Mouse (Mus musculus): ENCODE measurements around the gene Ice1. TPM values are rescaled to one million over a fixed set of nuclear protein-coding genes. Genes with fewer than 3 reads are reported as not detected.

Gene Ice1
- polyA plus RNA-seq, 1 experiment from 2014 or later = 12.3 TPM

DNA sequence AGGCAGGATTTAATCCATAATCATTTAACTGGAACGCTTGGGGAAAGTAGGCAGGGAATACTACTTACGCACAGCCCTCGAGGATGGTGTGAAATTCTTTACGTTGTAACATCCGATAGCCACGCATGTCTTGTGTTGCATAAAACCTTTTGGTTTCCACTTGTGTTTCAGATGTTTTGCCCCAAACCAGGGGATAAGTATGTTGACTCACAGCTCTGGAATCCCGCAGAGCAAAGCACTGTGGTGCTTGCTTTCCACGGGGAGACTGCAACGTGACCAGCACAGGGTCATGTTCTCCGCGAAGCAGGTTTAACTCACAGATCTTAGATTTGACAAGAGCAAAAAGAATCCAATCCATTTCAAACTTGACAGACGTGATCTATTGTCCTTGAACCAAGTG is 18.1 kb upstream of the Ice1 start:
- H3K4me1 ChIP-seq (ENCODE audit: insufficient read depth, low read depth, low read length) = peaks cover 18% of the 10 kb centered on the region; the same call in 1 of the 2 replicates
- no peaks in the 10 kb centered on the region for H3K9me3 ChIP-seq (ENCODE audit: low read length)
- peak; percentile 69 for ATAC-seq
- H3K4me3 ChIP-seq (ENCODE audit: low read depth, low read length) = no peak overlapping the region
- no peaks in the 10 kb centered on the region for H3K27me3 ChIP-seq (replicated peaks; ENCODE audit: insufficient read depth, low read length)
- H3K36me3 ChIP-seq (ENCODE audit: insufficient read depth, low read length) = no peaks in the 10 kb centered on the region
- TF ChIP-seq EP300 (IDR thresholded peaks at IDR 0.05) (peak; percentile 97), CTCF (IDR thresholded peaks at IDR 0.05) (no peak)
- H3K9ac ChIP-seq (replicated peaks; ENCODE audit: low read depth) = no peak overlapping the region
- peak; percentile 87 for DNase-seq (ENCODE audit: low spot score)
- no peak overlapping the region for H3K4me2 ChIP-seq (replicated peaks; ENCODE audit: low read depth, low read length)
- WGBS = 46% methylated on average over 12 of the region's 12 CpGs
- peak overlapping the region; percentile 90 for H3K27ac ChIP-seq (ENCODE audit: low read length)

- Histone ChIP-seq H3K4me3 (ENCODE audit: low read depth, low read length) (no peak overlapping the region), H3K27ac (ENCODE audit: low read length) (peak overlapping the region; percentile 90), H3K36me3 (ENCODE audit: insufficient read depth, low read length) (no peaks in the 10 kb centered on the region), H3K4me1 (ENCODE audit: insufficient read depth, low read depth, low read length) (peaks cover 18% of the 10 kb centered on the region; the same call in 1 of the 2 replicates), H3K4me2 (replicated peaks; ENCODE audit: low read depth, low read length) (no peak overlapping the region), H3K27me3 (replicated peaks; ENCODE audit: insufficient read depth, low read length) (no peaks in the 10 kb centered on the region), H3K9ac (replicated peaks; ENCODE audit: low read depth) (no peak overlapping the region), H3K9me3 (ENCODE audit: low read length) (no peaks in the 10 kb centered on the region)
- 14% methylated on average over 5 of the region's 5 CpGs for WGBS
- DNase-seq (ENCODE audit: low spot score) (peak; percentile 67), ATAC-seq (peak; percentile 53)
- TF ChIP-seq EP300 (IDR thresholded peaks at IDR 0.05) (peak; percentile 77), CTCF (IDR thresholded peaks at IDR 0.05) (no peak)
Measured at GRCm38 (mm10) chr13:70654091-70654770, 16.8 kb upstream of the Ice1 start.

GRCm38 (mm10) chr13:70653457-70653856 is 16.0 kb upstream of the Ice1 start:
- no peak overlapping the region for H3K4me3 ChIP-seq (ENCODE audit: low read depth, low read length)
- no peak overlapping the region for H3K9ac ChIP-seq (replicated peaks; ENCODE audit: low read depth)
- peak overlapping the region; percentile 90; the same call in 1 of the 2 replicates for H3K27ac ChIP-seq (ENCODE audit: low read length)
- H3K4me1 ChIP-seq (ENCODE audit: insufficient read depth, low read depth, low read length) = peaks cover 18% of the 10 kb centered on the region; the same call in 1 of the 2 replicates
- H3K9me3 ChIP-seq (ENCODE audit: low read length) = no peaks in the 10 kb centered on the region
- ATAC-seq = no peak
- no peaks in the 10 kb centered on the region for H3K27me3 ChIP-seq (replicated peaks; ENCODE audit: insufficient read depth, low read length)
- no peak overlapping the region for H3K4me2 ChIP-seq (replicated peaks; ENCODE audit: low read depth, low read length)
- no peak for DNase-seq (ENCODE audit: low spot score)
- 52% methylated on average over 2 of the region's 2 CpGs for WGBS
- H3K36me3 ChIP-seq (ENCODE audit: insufficient read depth, low read length) = no peaks in the 10 kb centered on the region
- TF ChIP-seq CTCF (IDR thresholded peaks at IDR 0.05) (no peak), EP300 (IDR thresholded peaks at IDR 0.05) (peak; percentile 21; the same call in 1 of the 2 replicates)

GRCm38 (mm10) chr13:70650011-70650436 is 12.6 kb upstream of the Ice1 start:
- Histone ChIP-seq H3K4me1 (ENCODE audit: insufficient read depth, low read depth, low read length) (peaks cover 9% of the 10 kb centered on the region), H3K36me3 (ENCODE audit: insufficient read depth, low read length) (no peaks in the 10 kb centered on the region), H3K27ac (ENCODE audit: low read length) (no peak overlapping the region), H3K4me2 (replicated peaks; ENCODE audit: low read depth, low read length) (no peak overlapping the region), H3K4me3 (ENCODE audit: low read depth, low read length) (no peak overlapping the region), H3K9ac (replicated peaks; ENCODE audit: low read depth) (no peak overlapping the region), H3K27me3 (replicated peaks; ENCODE audit: insufficient read depth, low read length) (no peaks in the 10 kb centered on the region), H3K9me3 (ENCODE audit: low read length) (no peaks in the 10 kb centered on the region)
- peak; percentile 69 for DNase-seq (ENCODE audit: low spot score)
- WGBS = 28% methylated on average over 3 of the region's 3 CpGs
- no peak for TF ChIP-seq CTCF (IDR thresholded peaks at IDR 0.05)
- TF ChIP-seq EP300 (IDR thresholded peaks at IDR 0.05) = peak; percentile 61; the same call in 1 of the 2 replicates
- ATAC-seq = peak; percentile 57

DNA sequence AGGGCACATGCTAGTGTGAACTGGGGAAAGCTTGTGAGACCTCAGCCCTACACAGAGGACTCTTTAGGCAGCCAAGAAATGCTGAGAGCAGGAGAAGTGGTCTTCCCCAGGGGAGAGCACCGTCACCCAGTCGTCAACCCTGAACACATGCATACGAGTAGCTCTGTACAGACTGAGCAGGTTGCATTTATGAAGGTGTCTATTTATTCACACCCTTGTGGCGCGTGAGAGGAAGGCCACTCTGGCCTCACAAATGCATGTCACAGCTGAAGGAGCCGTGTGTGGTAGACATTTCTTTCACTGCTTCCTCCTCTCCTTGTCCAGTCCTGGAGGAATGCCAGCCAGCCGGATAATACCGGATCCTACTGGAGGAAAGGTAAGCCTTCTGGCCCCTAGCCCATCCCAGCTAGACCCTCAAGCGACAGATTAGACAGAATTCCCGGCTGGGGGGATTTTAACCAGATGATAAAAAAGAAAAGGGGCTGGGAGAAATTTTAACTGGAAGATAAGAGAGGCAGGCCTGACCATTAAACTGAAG is 8.6 kb upstream of the Ice1 start:
- no peak overlapping the region for H3K4me2 ChIP-seq (replicated peaks; ENCODE audit: low read depth, low read length)
- 23% methylated on average over 10 of the region's 10 CpGs for WGBS

GRCm38 (mm10) chr13:70644083-70644462 is 6.6 kb upstream of the Ice1 start:
- 35% methylated on average over 3 of the region's 3 CpGs for WGBS
- no peak for DNase-seq (ENCODE audit: low spot score)
- Histone ChIP-seq H3K4me1 (ENCODE audit: insufficient read depth, low read depth, low read length) (no peaks in the 10 kb centered on the region; the same call in 1 of the 2 replicates), H3K27me3 (replicated peaks; ENCODE audit: insufficient read depth, low read length) (no peaks in the 10 kb centered on the region), H3K9ac (replicated peaks; ENCODE audit: low read depth) (no peak overlapping the region), H3K9me3 (ENCODE audit: low read length) (no peaks in the 10 kb centered on the region), H3K4me3 (ENCODE audit: low read depth, low read length) (no peak overlapping the region), H3K27ac (ENCODE audit: low read length) (no peak overlapping the region), H3K36me3 (ENCODE audit: insufficient read depth, low read length) (no peaks in the 10 kb centered on the region), H3K4me2 (replicated peaks; ENCODE audit: low read depth, low read length) (no peak overlapping the region)
- ATAC-seq = no peak
- no peak for TF ChIP-seq EP300 (IDR thresholded peaks at IDR 0.05)
- TF ChIP-seq CTCF (IDR thresholded peaks at IDR 0.05) = no peak

More for the DNA sequence above, 8.6 kb upstream of the Ice1 start:
- no peaks in the 10 kb centered on the region; the same call in 1 of the 2 replicates for H3K4me1 ChIP-seq (ENCODE audit: insufficient read depth, low read depth, low read length)
- no peak overlapping the region for H3K27ac ChIP-seq (ENCODE audit: low read length)
- H3K9ac ChIP-seq (replicated peaks; ENCODE audit: low read depth) = no peak overlapping the region
- no peaks in the 10 kb centered on the region for H3K9me3 ChIP-seq (ENCODE audit: low read length)
- no peak overlapping the region for H3K4me3 ChIP-seq (ENCODE audit: low read depth, low read length)
- DNase-seq (ENCODE audit: low spot score) = peak; percentile 46
- no peaks in the 10 kb centered on the region for H3K36me3 ChIP-seq (ENCODE audit: insufficient read depth, low read length)
- no peaks in the 10 kb centered on the region for H3K27me3 ChIP-seq (replicated peaks; ENCODE audit: insufficient read depth, low read length)
- TF ChIP-seq EP300 (IDR thresholded peaks at IDR 0.05) = no peak
- no peak for ATAC-seq
